Mouse (Mus musculus) embryonic facial prominence, embryonic 14.5 days (tissue): ENCODE results near the gene Bpifa1. TPM values are rescaled to one million over a fixed set of nuclear protein-coding genes. Genes with fewer than 3 reads are reported as not detected.

ENCODE experiments used
- ATAC-seq: fragments of 200-750 bp; cut with Nextera tagmentation; 2 replicates; pipeline ENCODE4 v1.8.0; 2017; ENCODE audit warnings: low read depth, moderate number of reproducible peaks, moderate TSS enrichment
- DNase-seq: peaks from one replicate; pipeline ENCODE4 v3.0.0-alpha.2; 2015; ENCODE audit warnings: low spot score
- H3K27ac ChIP-seq: fragments of 300-500 bp; sonication (generic); replicated peaks from 2 replicates; pipeline ENCODE4 v1.5.1; 2014; ENCODE audit warnings: low read depth, mild to moderate bottlenecking, low read length, moderate library complexity
- H3K27me3 ChIP-seq: fragments of 300-500 bp; sonication (generic); replicated peaks from 2 replicates; pipeline ENCODE4 v1.6.1; 2014; ENCODE audit warnings: low read length; ENCODE audit not compliant: control insufficient read depth, insufficient read depth
- H3K36me3 ChIP-seq: fragments of 300-500 bp; sonication (generic); 2 replicates; pipeline ENCODE4 v1.6.1; 2014; ENCODE audit warnings: low read length, mixed read lengths; ENCODE audit not compliant: control insufficient read depth, insufficient read depth
- H3K4me1 ChIP-seq: fragments of 300-500 bp; sonication (generic); 2 replicates; pipeline ENCODE4 v1.6.1; 2014; ENCODE audit warnings: antibody characterized with exemption, low read length; ENCODE audit not compliant: control insufficient read depth, insufficient read depth
- H3K4me2 ChIP-seq: fragments of 300-500 bp; sonication (generic); 2 replicates; pipeline ENCODE4 v1.6.1; 2014; ENCODE audit warnings: low read depth, mild to moderate bottlenecking, low read length, moderate library complexity, mixed read lengths
- H3K4me3 ChIP-seq: fragments of 300-500 bp; sonication (generic); 2 replicates; pipeline ENCODE4 v1.5.1; 2014; ENCODE audit warnings: low read depth, mild to moderate bottlenecking, low read length
- H3K9ac ChIP-seq: fragments of 300-500 bp; sonication (generic); 2 replicates; pipeline ENCODE4 v1.6.1; 2014; ENCODE audit warnings: low read depth, mild to moderate bottlenecking, low read length, moderate library complexity, mixed read lengths
- H3K9me3 ChIP-seq: fragments of 300-500 bp; sonication (generic); 2 replicates; pipeline ENCODE4 v1.6.1; 2016; ENCODE audit warnings: low read length; ENCODE audit not compliant: control insufficient read depth
- whole genome bisulfite sequencing: fragments of 180-500 bp; shearing (Covaris S2); extraction: QIAGEN DNeasy Blood & Tissue Kit; methylation state at CpG from one replicate; pipeline ENCODE4 v1.1.7; 2014; 5-methylcytosine and 5-hydroxymethylcytosine counted together
- polyA plus RNA-seq: library from polyadenylated mRNA; unstranded; fragments of >200 nt; fragmentation: Nextera tagmentation; extraction: Ambion mirVana; gene quantifications from 2 replicates; pipeline ENCODE4 v1.2.1, GENCODE M21; 2014

Gene Bpifa1
- polyA plus RNA-seq, 1 experiment from 2014 or later: 176 TPM

GRCm38 (mm10) chr2:154190546-154191258 lies 48.0 kb downstream of the Bpifa1 start, which contains the start of gene Bpifb1:
TSS of gene Bpifb1 (plus strand) at chr2:154190818.
- Histone ChIP-seq H3K27me3 (no peaks in the 10 kb centered on the region), H3K4me2 (no peak within 1 kb of the TSS), H3K4me3 (no peak within 1 kb of the TSS), H3K9me3 (no peaks in the 10 kb centered on the region), H3K36me3 (no peaks in the 10 kb centered on the region), H3K9ac (no peak within 1 kb of the TSS), H3K27ac (no peak within 1 kb of the TSS), H3K4me1 (no peaks in the 10 kb centered on the region)
- ATAC-seq (no peak), DNase-seq (no peak)
- 85% methylated on average over 11 of the region's 11 CpGs for WGBS

GRCm38 (mm10) chr2:154192141-154192540 lies 49.5 kb downstream of the Bpifa1 start:
- Histone ChIP-seq H3K9ac (no peak overlapping the region), H3K4me2 (no peak overlapping the region), H3K27ac (no peak overlapping the region), H3K4me3 (no peak overlapping the region), H3K36me3 (no peaks in the 10 kb centered on the region), H3K9me3 (no peaks in the 10 kb centered on the region), H3K4me1 (no peaks in the 10 kb centered on the region), H3K27me3 (no peaks in the 10 kb centered on the region)
- DNase-seq (no peak), ATAC-seq (no peak)
- 96% methylated on average over 2 of the region's 2 CpGs for WGBS

- WGBS: 86% methylated on average over 4 of the region's 4 CpGs
These were observed 50.4 kb downstream of the Bpifa1 start for GRCm38 (mm10) chr2:154193071-154193470.

GRCm38 (mm10) chr2:154193994-154194504 lies 51.4 kb downstream of the Bpifa1 start:
- H3K27ac ChIP-seq: no peak overlapping the region
- H3K36me3 ChIP-seq: no peaks in the 10 kb centered on the region
- H3K4me1 ChIP-seq: no peaks in the 10 kb centered on the region
- no peak overlapping the region for H3K4me3 ChIP-seq
- DNase-seq (no peak), ATAC-seq (no peak)
- 71% methylated on average over 5 of the region's 5 CpGs for WGBS
- no peak overlapping the region for H3K9ac ChIP-seq
- no peak overlapping the region for H3K4me2 ChIP-seq
- no peaks in the 10 kb centered on the region for H3K27me3 ChIP-seq
- no peaks in the 10 kb centered on the region for H3K9me3 ChIP-seq

More at GRCm38 (mm10) chr2:154193071-154193470, 50.4 kb downstream of the Bpifa1 start:
- DNase-seq (no peak), ATAC-seq (no peak)
- Histone ChIP-seq H3K4me2 (no peak overlapping the region), H3K4me1 (no peaks in the 10 kb centered on the region), H3K27me3 (no peaks in the 10 kb centered on the region), H3K4me3 (no peak overlapping the region), H3K36me3 (no peaks in the 10 kb centered on the region), H3K27ac (no peak overlapping the region), H3K9ac (no peak overlapping the region), H3K9me3 (no peaks in the 10 kb centered on the region)

GRCm38 (mm10) chr2:154197036-154197435 lies 54.4 kb downstream of the Bpifa1 start:
- Histone ChIP-seq H3K4me2 (no peak overlapping the region), H3K36me3 (no peaks in the 10 kb centered on the region), H3K9ac (no peak overlapping the region), H3K27ac (no peak overlapping the region), H3K4me1 (no peaks in the 10 kb centered on the region), H3K27me3 (no peaks in the 10 kb centered on the region), H3K4me3 (no peak overlapping the region), H3K9me3 (no peaks in the 10 kb centered on the region)
- WGBS: 88% methylated on average over 9 of the region's 9 CpGs
- ATAC-seq (no peak), DNase-seq (no peak)

Other genes with a start within 250 kb of the Bpifa1 start
- 0.16 TPM in 1 of 2 replicates, not detected in the other for gene Bpifb6, start 242.5 kb upstream of the Bpifa1 start, polyA plus RNA-seq
- 0.10 TPM in 1 of 2 replicates, not detected in the other for gene Bpifb3, start 224.7 kb upstream of the Bpifa1 start, polyA plus RNA-seq
- 0.11 TPM in 1 of 2 replicates, not detected in the other for gene Bpifb4, start 204.7 kb upstream of the Bpifa1 start, polyA plus RNA-seq
- gene Bpifa6, start 167.9 kb upstream of the Bpifa1 start, polyA plus RNA-seq: 0.13 TPM in 1 of 2 replicates, not detected in the other
- 0.47 TPM in 1 of 2 replicates, not detected in the other for gene Bpifa2, start 134.6 kb upstream of the Bpifa1 start, polyA plus RNA-seq
- gene Bpifa3, start 12.5 kb upstream of the Bpifa1 start, polyA plus RNA-seq: not detected in 2 replicates
- gene Bpifa5, start 19.7 kb downstream of the Bpifa1 start, polyA plus RNA-seq: not detected in 2 replicates
- gene Bpifb1, start 47.9 kb downstream of the Bpifa1 start, polyA plus RNA-seq: 0.14 TPM in 1 of 2 replicates, not detected in the other
- 0.89 and 1.9 TPM in 2 replicates for gene Bpifb5, start 80.9 kb downstream of the Bpifa1 start, polyA plus RNA-seq
- gene Bpifb9a, start 115.0 kb downstream of the Bpifa1 start, polyA plus RNA-seq: not detected in 2 replicates
- 0.38 and 3.6 TPM in 2 replicates for gene Bpifb9b, start 164.3 kb downstream of the Bpifa1 start, polyA plus RNA-seq
- gene Cdk5rap1, start 230.1 kb downstream of the Bpifa1 start, polyA plus RNA-seq: 16.4 and 24.1 TPM in 2 replicates